Mouse (Mus musculus): ENCODE data around the gene Fgd2.

GRCm38 (mm10) chr17:29348996-29349395, 11.7 kb upstream of the Fgd2 start:
- TF ChIP-seq CTCF (IDR thresholded peaks at IDR 0.05; ENCODE audit: low read depth) (no peak), EP300 (IDR thresholded peaks at IDR 0.05; ENCODE audit: low read depth) (no peak)

Data from liver, postnatal 0 days (tissue).